Mouse (Mus musculus) limb, embryonic 13.5 days (tissue): ENCODE measurements around the gene Myo3b. TPM values are rescaled to one million over a fixed set of nuclear protein-coding genes. Genes with fewer than 3 reads are reported as not detected.
"Not testable (repeated sequence)": the region's sequence is repeated elsewhere in the genome, so short reads cannot be mapped to it uniquely, and the experiment has no call there.

ENCODE experiments used
- ATAC-seq: fragments of 200-750 bp; cut with Nextera tagmentation; 2 replicates; pipeline ENCODE4 v1.8.0; 2017; ENCODE audit warnings: low read depth, moderate number of reproducible peaks, moderate TSS enrichment; ENCODE audit not compliant: low FRiP score
- H3K27ac ChIP-seq: fragments of 300-500 bp; sonication (generic); 2 replicates; pipeline ENCODE4 v1.5.1; 2015; ENCODE audit warnings: inconsistent platforms, mild to moderate bottlenecking, moderate library complexity
- H3K27me3 ChIP-seq: fragments of 300-500 bp; sonication (generic); 2 replicates; pipeline ENCODE4 v1.6.1; 2015; ENCODE audit warnings: mild to moderate bottlenecking, inconsistent platforms
- H3K36me3 ChIP-seq: fragments of 300-500 bp; sonication (generic); 2 replicates; pipeline ENCODE4 v1.6.1; 2015; ENCODE audit warnings: inconsistent platforms, mild to moderate bottlenecking, moderate library complexity
- H3K4me1 ChIP-seq: fragments of 300-500 bp; sonication (generic); 2 replicates; pipeline ENCODE4 v1.6.1; 2015; ENCODE audit warnings: inconsistent platforms
- H3K4me2 ChIP-seq: fragments of 300-500 bp; sonication (generic); replicated peaks from 2 replicates; pipeline ENCODE4 v1.6.1; 2015; ENCODE audit warnings: inconsistent platforms, mild to moderate bottlenecking, moderate library complexity
- H3K4me3 ChIP-seq: fragments of 300-500 bp; sonication (generic); 2 replicates; pipeline ENCODE4 v1.5.1; 2015; ENCODE audit warnings: moderate library complexity, mild to moderate bottlenecking, inconsistent platforms
- H3K9ac ChIP-seq: fragments of 300-500 bp; sonication (generic); 2 replicates; pipeline ENCODE4 v1.6.1; 2015; ENCODE audit warnings: mild to moderate bottlenecking, inconsistent platforms
- H3K9me3 ChIP-seq: fragments of 300-500 bp; sonication (generic); 2 replicates; pipeline ENCODE4 v1.6.1; 2016; ENCODE audit warnings: inconsistent platforms
- WGBS: fragments of 180-500 bp; shearing (Covaris S2); methylation state at CpG from one replicate; pipeline ENCODE4 v1.1.7; 2015; 5-methylcytosine and 5-hydroxymethylcytosine counted together
- polyA plus RNA-seq: library from polyadenylated mRNA; unstranded; fragments of >200 nt; fragmentation: Nextera tagmentation; extraction: Ambion mirVana; gene quantifications from 2 replicates; pipeline ENCODE4 v1.2.1, GENCODE M21; 2015

The Myo3b gene
- polyA plus RNA-seq, 1 experiment from 2014 or later = not detected

GRCm38 (mm10) chr2:70210427-70211332 lies 171.8 kb downstream of the Myo3b start:
- Histone ChIP-seq H3K27me3 (0 out of 2 replicates have a peak, but pooled peaks cover 4% of the 10 kb centered on the region), H3K9ac (no peak overlapping the region), H3K4me1 (no peaks in the 10 kb centered on the region), H3K4me3 (no peak overlapping the region), H3K27ac (no peak overlapping the region), H3K36me3 (no peaks in the 10 kb centered on the region), H3K4me2 (no peak overlapping the region), H3K9me3 (peaks cover 4% of the 10 kb centered on the region; the same call in 1 of the 2 replicates)
- WGBS = 84% methylated on average over 22 of the region's 22 CpGs
- no peak for ATAC-seq

DNA sequence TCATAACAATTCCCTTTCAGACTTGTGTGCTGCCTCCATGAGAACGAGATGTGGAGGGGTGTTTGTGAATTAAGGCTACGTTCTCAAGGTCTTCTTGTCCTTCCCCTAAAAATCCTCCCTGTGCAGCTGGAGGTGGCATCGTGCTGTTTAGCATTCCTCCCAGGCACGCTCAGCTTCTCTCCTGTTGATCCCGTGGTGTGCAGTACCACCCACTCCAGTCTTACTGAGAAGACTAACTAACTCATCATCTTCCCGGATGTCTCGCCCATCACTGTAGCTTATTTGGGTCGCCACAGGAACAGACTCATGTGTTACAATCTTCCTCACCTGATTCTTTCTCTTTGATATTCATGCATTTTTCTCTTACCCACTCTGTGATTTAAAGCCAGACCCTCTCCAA lies 175.5 kb downstream of the Myo3b start:
- ATAC-seq = no peak
- Histone ChIP-seq H3K9ac (no peak overlapping the region), H3K27me3 (peaks cover 15% of the 10 kb centered on the region; the same call in 1 of the 2 replicates), H3K4me2 (no peak overlapping the region), H3K27ac (no peak overlapping the region), H3K36me3 (no peaks in the 10 kb centered on the region), H3K4me3 (no peak overlapping the region), H3K4me1 (no peaks in the 10 kb centered on the region), H3K9me3 (peaks cover 4% of the 10 kb centered on the region; the same call in 1 of the 2 replicates)
- 78% methylated on average over 8 of the region's 8 CpGs for WGBS

DNA sequence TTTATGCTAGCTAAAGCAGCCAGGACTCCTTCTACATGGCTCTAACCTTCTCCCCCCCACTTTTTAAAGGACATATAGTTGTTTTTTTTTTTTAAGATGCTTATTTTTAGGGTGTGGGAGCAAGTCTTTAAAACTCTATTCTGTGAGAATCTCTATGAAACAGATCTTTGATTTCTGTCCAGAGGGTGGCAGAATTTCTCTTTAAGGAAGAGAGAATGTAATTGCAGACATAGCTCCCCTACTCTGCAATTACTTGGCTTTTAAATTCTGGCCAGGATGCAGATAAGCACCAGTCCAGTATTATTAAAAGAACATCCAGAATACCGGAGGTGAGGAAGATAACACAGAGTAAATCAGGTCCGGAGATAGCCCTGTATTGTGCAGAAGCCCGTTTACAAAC lies 178.9 kb downstream of the Myo3b start:
- Histone ChIP-seq H3K27ac (no peak overlapping the region), H3K4me3 (no peak overlapping the region), H3K9ac (no peak overlapping the region), H3K9me3 (no peaks in the 10 kb centered on the region), H3K4me1 (no peaks in the 10 kb centered on the region), H3K36me3 (no peaks in the 10 kb centered on the region), H3K4me2 (no peak overlapping the region), H3K27me3 (peaks cover 27% of the 10 kb centered on the region)
- WGBS = 71% methylated on average over 3 of the region's 3 CpGs
- ATAC-seq = no peak

GRCm38 (mm10) chr2:70218469-70218868 lies 179.5 kb downstream of the Myo3b start:
- Histone ChIP-seq H3K27me3 (peaks cover 32% of the 10 kb centered on the region), H3K27ac (no peak overlapping the region), H3K4me1 (no peaks in the 10 kb centered on the region), H3K36me3 (no peaks in the 10 kb centered on the region), H3K9ac (no peak overlapping the region), H3K4me3 (no peak overlapping the region), H3K4me2 (no peak overlapping the region), H3K9me3 (no peaks in the 10 kb centered on the region)
- 22% methylated on average over 8 of the region's 8 CpGs for WGBS
- no peak for ATAC-seq

DNA sequence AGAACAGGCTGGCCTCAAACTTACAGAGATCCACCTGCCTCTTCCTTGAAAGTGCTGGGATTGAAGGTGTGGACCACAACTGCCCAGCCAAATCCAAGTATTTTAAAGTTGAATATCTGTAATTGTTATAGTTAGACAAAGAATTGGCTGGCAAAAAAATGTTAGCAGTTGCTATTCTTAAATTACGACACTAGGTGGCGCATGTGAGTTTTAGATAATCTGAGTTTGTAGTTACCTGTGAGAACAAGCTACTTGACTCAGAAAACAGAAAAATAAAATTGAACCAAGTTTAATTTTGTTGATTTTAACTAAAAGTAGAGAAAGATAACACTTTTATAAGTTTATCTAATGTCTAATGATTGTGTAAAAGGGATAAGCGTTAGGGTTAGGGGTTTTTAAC lies 187.8 kb downstream of the Myo3b start:
- WGBS = 12% methylated on average over 3 of the region's 3 CpGs
- ATAC-seq = no peak

DNA sequence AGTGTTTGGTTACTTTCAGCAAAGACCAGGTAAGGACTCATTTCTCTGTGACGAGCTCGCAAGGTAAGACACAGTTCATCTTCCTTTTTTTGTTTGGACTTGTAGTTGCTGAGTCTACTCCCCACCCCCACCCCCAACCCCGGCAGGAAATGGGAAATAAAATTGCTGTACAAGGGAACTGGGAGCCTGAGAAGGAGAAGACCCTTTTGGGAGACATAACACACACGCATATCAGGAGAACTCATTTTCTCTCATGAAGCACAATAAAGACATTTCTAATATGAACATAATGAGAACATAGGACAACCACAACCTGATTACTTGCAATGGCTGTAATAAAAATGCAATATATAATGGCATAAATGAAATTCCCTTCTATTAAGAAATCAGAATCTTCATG lies 195.5 kb downstream of the Myo3b start:
- H3K36me3 ChIP-seq, H3K27ac ChIP-seq, H3K4me1 ChIP-seq, H3K4me3 ChIP-seq, ATAC-seq, H3K4me2 ChIP-seq, H3K9me3 ChIP-seq, H3K9ac ChIP-seq, H3K27me3 ChIP-seq: not testable (repeated sequence)
- 78% methylated on average over 4 of the region's 4 CpGs for WGBS

More for the DNA sequence above, 187.8 kb downstream of the Myo3b start:
- H3K9me3 ChIP-seq = no peaks in the 10 kb centered on the region
- H3K4me3 ChIP-seq = no peak overlapping the region
- H3K9ac ChIP-seq = no peak overlapping the region
- H3K36me3 ChIP-seq = no peaks in the 10 kb centered on the region
- H3K4me1 ChIP-seq = no peaks in the 10 kb centered on the region
- H3K27me3 ChIP-seq = peaks cover 43% of the 10 kb centered on the region
- no peak overlapping the region for H3K27ac ChIP-seq
- no peak overlapping the region for H3K4me2 ChIP-seq

GRCm38 (mm10) chr2:70245981-70246380 lies 207.1 kb downstream of the Myo3b start:
- 65% methylated on average over 4 of the region's 4 CpGs for WGBS
- Histone ChIP-seq H3K4me1 (no peaks in the 10 kb centered on the region), H3K4me2 (no peak overlapping the region), H3K4me3 (no peak overlapping the region), H3K9me3 (no peaks in the 10 kb centered on the region), H3K9ac (no peak overlapping the region), H3K27ac (no peak overlapping the region), H3K36me3 (no peaks in the 10 kb centered on the region), H3K27me3 (no peaks in the 10 kb centered on the region)
- ATAC-seq = no peak

- WGBS = 79% methylated on average over 7 of the region's 7 CpGs
These were observed 209.7 kb downstream of the Myo3b start for GRCm38 (mm10) chr2:70248616-70249015.

GRCm38 (mm10) chr2:70249872-70250271 lies 210.9 kb downstream of the Myo3b start:
- ATAC-seq = no peak

More at GRCm38 (mm10) chr2:70248616-70249015, 209.7 kb downstream of the Myo3b start:
- Histone ChIP-seq H3K27me3 (no peaks in the 10 kb centered on the region), H3K27ac (no peak overlapping the region), H3K36me3 (no peaks in the 10 kb centered on the region), H3K4me3 (no peak overlapping the region), H3K9me3 (no peaks in the 10 kb centered on the region), H3K4me1 (no peaks in the 10 kb centered on the region), H3K9ac (no peak overlapping the region), H3K4me2 (no peak overlapping the region)
- no peak for ATAC-seq

GRCm38 (mm10) chr2:70251256-70251655 lies 212.3 kb downstream of the Myo3b start:
- H3K36me3 ChIP-seq = no peaks in the 10 kb centered on the region
- no peak overlapping the region for H3K4me3 ChIP-seq
- 89% methylated on average over 10 of the region's 10 CpGs for WGBS
- H3K9me3 ChIP-seq = no peaks in the 10 kb centered on the region
- no peak overlapping the region for H3K4me2 ChIP-seq
- no peak overlapping the region for H3K27ac ChIP-seq
- no peak overlapping the region for H3K9ac ChIP-seq
- ATAC-seq = no peak
- H3K27me3 ChIP-seq = no peaks in the 10 kb centered on the region
- no peaks in the 10 kb centered on the region for H3K4me1 ChIP-seq

More at GRCm38 (mm10) chr2:70249872-70250271, 210.9 kb downstream of the Myo3b start:
- Histone ChIP-seq H3K9ac (no peak overlapping the region), H3K9me3 (no peaks in the 10 kb centered on the region), H3K27me3 (no peaks in the 10 kb centered on the region), H3K36me3 (no peaks in the 10 kb centered on the region), H3K4me3 (no peak overlapping the region), H3K27ac (no peak overlapping the region), H3K4me2 (no peak overlapping the region), H3K4me1 (no peaks in the 10 kb centered on the region)
- WGBS = 49% methylated on average over 4 of the region's 4 CpGs

GRCm38 (mm10) chr2:70259357-70260000 lies 220.6 kb downstream of the Myo3b start:
- Histone ChIP-seq H3K4me3 (no peak overlapping the region), H3K4me1 (peaks cover 11% of the 10 kb centered on the region), H3K27ac (no peak overlapping the region), H3K4me2 (no peak overlapping the region), H3K9me3 (no peaks in the 10 kb centered on the region), H3K27me3 (peaks cover 15% of the 10 kb centered on the region; the same call in 1 of the 2 replicates), H3K36me3 (no peaks in the 10 kb centered on the region), H3K9ac (no peak overlapping the region)
- ATAC-seq = no peak
- WGBS = 21% methylated on average over 8 of the region's 8 CpGs

DNA sequence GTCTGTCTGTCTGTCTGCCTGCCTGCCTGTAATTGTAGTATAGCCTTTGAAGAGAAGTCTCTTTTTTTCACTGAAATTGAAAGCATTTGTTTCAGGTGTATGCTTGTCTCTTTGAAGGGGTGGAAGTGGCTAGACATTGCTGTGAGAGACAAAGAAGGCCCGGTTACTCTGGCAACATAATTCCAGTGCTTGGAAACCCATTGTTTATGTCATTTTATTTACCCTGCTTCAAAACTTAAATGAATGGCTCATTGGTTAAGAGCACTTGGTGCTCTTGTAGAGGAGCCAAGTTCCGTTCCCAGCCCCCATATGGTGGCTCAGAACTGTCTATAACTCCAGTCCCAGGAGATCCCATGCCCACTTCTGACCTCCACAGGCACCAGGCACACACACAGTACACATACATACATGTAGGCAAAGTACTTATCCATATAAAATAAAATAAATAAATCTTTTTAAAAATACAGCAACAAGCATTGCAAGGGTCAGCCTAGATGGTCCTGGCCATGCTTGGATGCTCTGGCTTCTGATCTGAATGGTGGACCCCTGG lies 221.8 kb downstream of the Myo3b start:
- no peak overlapping the region for H3K9ac ChIP-seq
- peaks cover 15% of the 10 kb centered on the region; the same call in 1 of the 2 replicates for H3K27me3 ChIP-seq
- ATAC-seq = no peak
- H3K9me3 ChIP-seq = no peaks in the 10 kb centered on the region
- H3K27ac ChIP-seq = no peak overlapping the region
- H3K4me1 ChIP-seq = peaks cover 11% of the 10 kb centered on the region
- WGBS = 70% methylated on average over 2 of the region's 2 CpGs
- H3K4me2 ChIP-seq = no peak overlapping the region
- no peak overlapping the region for H3K4me3 ChIP-seq
- no peaks in the 10 kb centered on the region for H3K36me3 ChIP-seq
